Mouse (Mus musculus): ENCODE data around the gene Hcn1. TPM values are rescaled to one million over a fixed set of nuclear protein-coding genes. Genes with fewer than 3 reads are reported as not detected.

Hcn1 gene
- total and polyA plus RNA-seq, 3 experiments = 0.59 to 1.3 (median 1.2) TPM

DNA sequence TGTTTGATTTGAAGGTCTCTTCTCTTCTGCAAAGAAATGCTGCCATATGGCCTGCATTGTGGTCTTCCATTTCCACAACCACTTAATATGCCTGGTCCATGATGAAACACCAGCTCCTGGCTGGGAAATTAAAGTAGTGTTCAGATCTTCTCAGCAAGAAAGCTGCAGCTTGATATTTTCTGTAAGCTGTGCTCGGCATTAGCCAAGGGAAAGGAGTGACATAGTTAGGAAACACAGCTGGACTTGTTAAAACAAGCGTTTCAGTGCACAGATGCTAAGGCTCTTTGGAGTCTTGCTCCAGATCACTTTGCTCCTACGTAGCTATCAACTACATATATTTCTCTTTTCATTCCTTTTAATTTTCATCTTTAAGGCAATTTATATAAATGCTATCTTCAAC, 344.7 kb downstream of the Hcn1 start:
- H3K9ac ChIP-seq (ENCODE audit: low read depth, low read length) = no peak overlapping the region
- H3K79me2 ChIP-seq (replicated peaks; ENCODE audit: control insufficient read depth, insufficient read depth, low read length) = no peaks in the 10 kb centered on the region
- 62% methylated on average over 3 of the region's 3 CpGs for WGBS
- no peaks in the 10 kb centered on the region for H3K36me3 ChIP-seq (ENCODE audit: control insufficient read depth, insufficient read depth, low read length)
- no peaks in the 10 kb centered on the region for H3K27me3 ChIP-seq (ENCODE audit: control insufficient read depth, insufficient read depth, low read length)
- no peak for DNase-seq
- no peak overlapping the region for H3K27ac ChIP-seq
- intact Hi-C loops (cut with DNase I) = no loop called here
- H3K4me1 ChIP-seq (ENCODE audit: control insufficient read depth, insufficient read depth, low read length) = no peaks in the 10 kb centered on the region
- no peak for TF ChIP-seq EP300 (IDR thresholded peaks at IDR 0.05; ENCODE audit: insufficient read depth, low read depth, low read length)
- no peak for TF ChIP-seq CTCF (IDR thresholded peaks at IDR 0.05)
- TF ChIP-seq POLR2A (IDR thresholded peaks at IDR 0.05; ENCODE audit: insufficient read depth, low read depth, low read length) = no peak
- H3K4me3 ChIP-seq = no peak overlapping the region

DNA sequence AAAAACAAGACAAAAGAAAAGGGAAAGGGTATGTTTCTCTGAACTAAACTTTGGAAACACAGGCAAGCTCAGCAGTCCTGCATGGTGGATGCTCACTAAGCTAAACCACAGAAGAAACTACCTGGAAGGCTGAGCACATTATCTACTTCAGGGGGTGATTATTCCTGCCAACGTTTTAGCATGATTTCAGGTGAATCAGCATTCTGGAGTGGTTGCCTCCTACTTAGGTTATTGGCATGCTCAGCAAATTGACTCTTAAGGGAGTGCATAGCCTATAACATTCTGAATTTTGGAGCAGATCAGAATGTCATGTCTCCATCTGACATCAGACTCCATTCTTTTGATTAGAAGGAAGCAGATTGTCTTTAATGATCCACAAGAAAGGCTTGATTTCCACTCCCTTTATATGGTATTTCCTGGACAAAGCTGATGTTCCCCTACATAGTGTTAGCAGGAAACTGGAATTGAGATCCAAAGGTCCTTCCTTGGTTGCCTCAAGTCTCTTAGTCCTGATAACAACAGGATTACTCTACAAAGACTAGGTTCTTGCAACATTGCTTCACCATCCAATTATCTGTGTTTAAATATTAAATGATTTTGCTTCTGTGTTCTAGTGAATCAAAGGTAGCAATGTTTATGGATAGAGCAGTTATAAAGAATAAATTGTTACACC, 345.7 kb downstream of the Hcn1 start:
- Histone ChIP-seq H3K4me1 (ENCODE audit: control insufficient read depth, insufficient read depth, low read length) (no peaks in the 10 kb centered on the region), H3K4me3 (no peak overlapping the region), H3K9ac (ENCODE audit: low read depth, low read length) (no peak overlapping the region), H3K79me2 (replicated peaks; ENCODE audit: control insufficient read depth, insufficient read depth, low read length) (no peaks in the 10 kb centered on the region), H3K27ac (no peak overlapping the region), H3K36me3 (ENCODE audit: control insufficient read depth, insufficient read depth, low read length) (no peaks in the 10 kb centered on the region), H3K27me3 (ENCODE audit: control insufficient read depth, insufficient read depth, low read length) (no peaks in the 10 kb centered on the region)
- intact Hi-C loops (cut with DNase I) = no loop called here
- DNase-seq = no peak
- TF ChIP-seq POLR2A (IDR thresholded peaks at IDR 0.05; ENCODE audit: insufficient read depth, low read depth, low read length) (no peak), CTCF (IDR thresholded peaks at IDR 0.05) (no peak), EP300 (IDR thresholded peaks at IDR 0.05; ENCODE audit: insufficient read depth, low read depth, low read length) (no peak)
- WGBS = 32% methylated on average over 1 of the region's 1 CpGs

DNA sequence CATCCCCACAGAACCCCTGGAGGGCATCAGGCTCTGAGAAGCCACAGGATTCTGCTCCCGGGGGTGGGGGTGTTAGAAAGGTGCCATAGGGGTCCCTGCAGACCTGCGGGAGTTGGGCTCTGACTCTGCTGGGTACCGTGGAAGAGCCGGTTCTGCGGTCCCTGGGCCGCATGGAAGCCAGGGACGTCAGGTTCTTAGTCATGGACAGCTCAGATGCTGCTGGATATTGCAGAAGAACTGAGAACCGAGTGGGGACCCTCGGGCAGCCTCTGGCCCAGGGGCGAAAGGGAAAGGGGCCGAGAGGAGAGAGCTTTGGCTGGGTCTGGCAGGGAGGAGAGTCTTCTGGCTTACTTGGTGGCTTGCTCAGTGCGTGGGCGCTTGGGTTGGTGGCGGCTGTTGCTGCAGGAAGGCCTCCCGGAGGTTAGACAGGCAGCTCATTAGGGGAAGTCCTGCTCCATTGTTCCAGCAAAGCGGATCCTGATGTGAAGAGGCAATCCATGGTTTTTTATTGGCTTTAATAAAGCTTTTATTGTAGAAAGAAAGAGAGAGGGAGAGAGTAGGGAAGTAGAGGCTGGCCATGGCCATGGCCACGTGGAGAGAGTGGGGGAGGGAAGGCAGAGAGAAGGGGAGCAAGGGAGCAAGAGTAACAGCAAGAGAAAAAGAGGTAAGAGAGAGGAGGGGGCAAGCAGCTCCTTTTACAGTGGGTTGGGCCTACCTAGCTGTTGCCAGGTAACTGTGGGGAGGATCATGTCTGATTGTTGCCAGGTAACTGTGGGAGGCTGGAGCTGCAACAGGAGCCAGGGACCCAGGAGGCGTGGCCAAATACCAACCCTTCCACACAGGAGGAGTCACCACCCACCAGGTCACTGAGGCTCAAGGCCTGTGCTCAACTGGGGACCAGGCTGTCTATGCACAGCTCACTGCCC, 356.6 kb downstream of the Hcn1 start:
- Histone ChIP-seq H3K79me2 (replicated peaks; ENCODE audit: control insufficient read depth, insufficient read depth, low read length) (no peaks in the 10 kb centered on the region), H3K4me3 (no peak overlapping the region), H3K36me3 (ENCODE audit: control insufficient read depth, insufficient read depth, low read length) (no peaks in the 10 kb centered on the region), H3K9ac (ENCODE audit: low read depth, low read length) (no peak overlapping the region), H3K4me1 (ENCODE audit: control insufficient read depth, insufficient read depth, low read length) (no peaks in the 10 kb centered on the region), H3K27me3 (ENCODE audit: control insufficient read depth, insufficient read depth, low read length) (no peaks in the 10 kb centered on the region), H3K27ac (no peak overlapping the region)
- intact Hi-C loops (cut with DNase I) = no loop called here
- TF ChIP-seq CTCF (IDR thresholded peaks at IDR 0.05) (no peak), EP300 (IDR thresholded peaks at IDR 0.05; ENCODE audit: insufficient read depth, low read depth, low read length) (no peak), POLR2A (IDR thresholded peaks at IDR 0.05; ENCODE audit: insufficient read depth, low read depth, low read length) (no peak)
- DNase-seq = peak in 1 of 2 experiments; percentile 15
- 21% methylated on average over 18 of the region's 18 CpGs for WGBS

DNA sequence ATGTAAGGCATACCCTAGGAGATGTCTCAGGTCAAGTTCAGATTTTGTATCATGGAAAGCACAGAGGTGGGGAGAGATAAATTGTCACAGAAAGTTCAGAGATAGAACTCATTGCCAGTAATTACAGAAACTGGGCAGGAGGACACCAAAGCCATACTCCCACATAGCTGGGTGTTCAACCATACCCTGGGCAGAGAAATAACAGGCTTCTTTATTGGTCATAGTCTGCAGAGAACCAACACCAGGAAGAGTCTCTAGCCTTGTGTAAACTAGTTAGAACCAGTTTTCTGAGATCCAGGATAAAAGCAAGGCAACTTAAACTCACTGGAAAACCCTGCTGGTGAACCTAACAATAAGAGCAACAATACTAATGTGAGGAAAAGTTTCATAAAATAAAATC, 362.5 kb downstream of the Hcn1 start:
- H3K36me3 ChIP-seq (ENCODE audit: control insufficient read depth, insufficient read depth, low read length) = no peaks in the 10 kb centered on the region
- intact Hi-C loops (cut with DNase I) = no loop called here
- H3K4me3 ChIP-seq = no peak overlapping the region
- H3K79me2 ChIP-seq (replicated peaks; ENCODE audit: control insufficient read depth, insufficient read depth, low read length) = no peaks in the 10 kb centered on the region
- H3K27me3 ChIP-seq (ENCODE audit: control insufficient read depth, insufficient read depth, low read length) = no peaks in the 10 kb centered on the region
- no peak overlapping the region for H3K9ac ChIP-seq (ENCODE audit: low read depth, low read length)
- TF ChIP-seq CTCF (IDR thresholded peaks at IDR 0.05) (no peak), POLR2A (IDR thresholded peaks at IDR 0.05; ENCODE audit: insufficient read depth, low read depth, low read length) (no peak), EP300 (IDR thresholded peaks at IDR 0.05; ENCODE audit: insufficient read depth, low read depth, low read length) (no peak)
- no peaks in the 10 kb centered on the region for H3K4me1 ChIP-seq (ENCODE audit: control insufficient read depth, insufficient read depth, low read length)
- DNase-seq = no peak
- no peak overlapping the region for H3K27ac ChIP-seq

- H3K27ac ChIP-seq = no peak overlapping the region
- H3K4me3 ChIP-seq = no peak overlapping the region
- H3K4me1 ChIP-seq (ENCODE audit: control insufficient read depth, insufficient read depth, low read length) = no peaks in the 10 kb centered on the region
- H3K79me2 ChIP-seq (replicated peaks; ENCODE audit: control insufficient read depth, insufficient read depth, low read length) = no peaks in the 10 kb centered on the region
- no peak overlapping the region for H3K9ac ChIP-seq (ENCODE audit: low read depth, low read length)
- DNase-seq = no peak
- no peaks in the 10 kb centered on the region for H3K27me3 ChIP-seq (ENCODE audit: control insufficient read depth, insufficient read depth, low read length)
- intact Hi-C loops (cut with DNase I) = no loop called here
- H3K36me3 ChIP-seq (ENCODE audit: control insufficient read depth, insufficient read depth, low read length) = no peaks in the 10 kb centered on the region
- WGBS = 73% methylated on average over 7 of the region's 7 CpGs
- TF ChIP-seq POLR2A (IDR thresholded peaks at IDR 0.05; ENCODE audit: insufficient read depth, low read depth, low read length) (no peak), EP300 (IDR thresholded peaks at IDR 0.05; ENCODE audit: insufficient read depth, low read depth, low read length) (no peak), CTCF (IDR thresholded peaks at IDR 0.05) (no peak)
These were observed 373.3 kb downstream of the Hcn1 start for GRCm38 (mm10) chr13:117975382-117975781.

DNA sequence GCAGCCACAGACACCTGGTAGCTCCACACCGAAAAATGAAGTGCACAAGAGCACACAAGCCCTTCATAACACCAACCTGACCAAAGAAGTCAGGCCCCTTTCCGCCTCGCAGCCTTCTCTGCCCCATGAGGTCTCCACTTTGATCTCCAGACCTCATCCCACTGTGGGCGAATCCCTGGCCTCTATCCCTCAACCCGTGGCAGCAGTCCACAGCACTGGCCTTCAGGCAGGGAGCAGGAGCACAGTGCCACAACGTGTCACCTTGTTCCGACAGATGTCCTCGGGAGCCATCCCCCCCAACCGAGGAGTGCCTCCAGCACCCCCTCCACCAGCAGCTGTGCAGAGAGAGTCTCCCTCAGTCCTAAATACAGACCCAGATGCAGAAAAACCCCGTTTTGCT, 373.7 kb downstream of the Hcn1 start:
- no peak for DNase-seq
- Histone ChIP-seq H3K27ac (no peak overlapping the region), H3K4me3 (no peak overlapping the region), H3K27me3 (ENCODE audit: control insufficient read depth, insufficient read depth, low read length) (no peaks in the 10 kb centered on the region), H3K36me3 (ENCODE audit: control insufficient read depth, insufficient read depth, low read length) (no peaks in the 10 kb centered on the region), H3K4me1 (ENCODE audit: control insufficient read depth, insufficient read depth, low read length) (no peaks in the 10 kb centered on the region), H3K79me2 (replicated peaks; ENCODE audit: control insufficient read depth, insufficient read depth, low read length) (no peaks in the 10 kb centered on the region), H3K9ac (ENCODE audit: low read depth, low read length) (no peak overlapping the region)
- intact Hi-C loops (cut with DNase I) = no loop called here
- TF ChIP-seq CTCF (IDR thresholded peaks at IDR 0.05) (no peak), POLR2A (IDR thresholded peaks at IDR 0.05; ENCODE audit: insufficient read depth, low read depth, low read length) (no peak), EP300 (IDR thresholded peaks at IDR 0.05; ENCODE audit: insufficient read depth, low read depth, low read length) (no peak)
- WGBS = 61% methylated on average over 10 of the region's 10 CpGs
